ENCODE assay signal across 8 mouse cellular contexts in genomic region chr8:120285033-120285432, GRCm38 (mm10). TPM values are rescaled to one million over a fixed set of nuclear protein-coding genes. Genes with fewer than 3 reads are reported as not detected.
DNase-seq lines count a peak whose midpoint lies in the region; ATAC-seq and TF ChIP-seq lines count a peak whose summit lies in the region.

No protein-coding gene starts in this region.

- H3K27ac ChIP-seq in heart, embryonic 10.5 days = peak overlapping the region; percentile 66
- H3K27ac ChIP-seq in forebrain, embryonic 15.5 days (replicated peaks) = peak overlapping the region; percentile 68
- H3K27ac ChIP-seq in limb, embryonic 14.5 days (replicated peaks; ENCODE audit: low read depth, low read length) = 0 out of 2 replicates have a peak overlapping the region, but pooled peaks have one; percentile 48
- peak overlapping the region; percentile 67 for H3K27ac ChIP-seq in midbrain, embryonic 14.5 days (replicated peaks; ENCODE audit: low read depth, low read length)

- WGBS in heart, embryonic 10.5 days = 43% methylated on average over 3 of the region's 3 CpGs
- WGBS in forebrain, embryonic 15.5 days = 45% methylated on average over 3 of the region's 3 CpGs
- WGBS in limb, embryonic 14.5 days = 26% methylated on average over 3 of the region's 3 CpGs
- 40% methylated on average over 3 of the region's 3 CpGs for WGBS in midbrain, embryonic 14.5 days

- no peak for ATAC-seq in forebrain, embryonic 15.5 days (replicated peaks)
- peak; percentile 48; the same call in 1 of the 2 replicates for ATAC-seq in limb, embryonic 14.5 days (ENCODE audit: low FRiP score, low read depth)
- no peak for ATAC-seq in midbrain, embryonic 14.5 days (ENCODE audit: low FRiP score, low TSS enrichment)

- H3K4me3 ChIP-seq in heart, embryonic 10.5 days = no peak overlapping the region
- no peak overlapping the region for H3K4me3 ChIP-seq in forebrain, embryonic 15.5 days
- no peak overlapping the region for H3K4me3 ChIP-seq in limb, embryonic 14.5 days (replicated peaks; ENCODE audit: low read length)
- H3K4me3 ChIP-seq in midbrain, embryonic 14.5 days (replicated peaks; ENCODE audit: low read depth, low read length) = no peak overlapping the region

- H3K27me3 ChIP-seq in heart, embryonic 10.5 days (ENCODE audit: insufficient read depth, poor library complexity, severe bottlenecking) = peaks cover 6% of the 10 kb centered on the region; the same call in 1 of the 2 replicates
- no peaks in the 10 kb centered on the region for H3K27me3 ChIP-seq in forebrain, embryonic 15.5 days
- H3K27me3 ChIP-seq in limb, embryonic 14.5 days (ENCODE audit: control insufficient read depth, insufficient read depth, low read length) = no peaks in the 10 kb centered on the region
- H3K27me3 ChIP-seq in midbrain, embryonic 14.5 days (ENCODE audit: control insufficient read depth, insufficient read depth, low read length) = no peaks in the 10 kb centered on the region

- no peak for TF ChIP-seq POLR2A in limb, embryonic 14.5 days (IDR thresholded peaks at IDR 0.05; ENCODE audit: borderline replicate concordance, extremely low read depth, insufficient read depth, insufficient read length)

- H3K9ac ChIP-seq in forebrain, embryonic 15.5 days (replicated peaks) = no peak overlapping the region
- H3K9ac ChIP-seq in limb, embryonic 14.5 days (ENCODE audit: low read depth, low read length, severe bottlenecking) = no peak overlapping the region
- H3K9ac ChIP-seq in midbrain, embryonic 14.5 days (replicated peaks; ENCODE audit: low read length) = peak overlapping the region; percentile 26; the same call in 1 of the 2 replicates

- H3K9me3 ChIP-seq in heart, embryonic 10.5 days = no peaks in the 10 kb centered on the region
- no peaks in the 10 kb centered on the region for H3K9me3 ChIP-seq in forebrain, embryonic 15.5 days
- H3K9me3 ChIP-seq in limb, embryonic 14.5 days (ENCODE audit: control insufficient read depth, low read length) = no peaks in the 10 kb centered on the region
- no peaks in the 10 kb centered on the region for H3K9me3 ChIP-seq in midbrain, embryonic 14.5 days (ENCODE audit: control insufficient read depth, low read length)

- no peak overlapping the region for H3K4me2 ChIP-seq in forebrain, embryonic 15.5 days (replicated peaks)
- no peak overlapping the region; the same call in 1 of the 2 replicates for H3K4me2 ChIP-seq in limb, embryonic 14.5 days (replicated peaks; ENCODE audit: low read depth, low read length, severe bottlenecking)
- no peak overlapping the region for H3K4me2 ChIP-seq in midbrain, embryonic 14.5 days (ENCODE audit: low read length)

- DNase-seq in heart, embryonic 10.5 days (ENCODE audit: low spot score) = no peak
- DNase-seq in heart, adult 9 months (ENCODE audit: low spot score in 2 of 2) = no peak
- DNase-seq in limb, embryonic 14.5 days (ENCODE audit: low spot score) = peak; percentile 67
- DNase-seq in midbrain, embryonic 14.5 days = no peak
- no peak for DNase-seq in B cell, adult 2 months
- DNase-seq in T-cell, adult 2 months (ENCODE audit: low spot score) = no peak
- no peak for DNase-seq in layer of hippocampus, adult 18-20 months (ENCODE audit: low spot score in 2 of 2)

- peaks cover 90% of the 10 kb centered on the region for H3K4me1 ChIP-seq in heart, embryonic 10.5 days
- peaks cover 66% of the 10 kb centered on the region for H3K4me1 ChIP-seq in forebrain, embryonic 15.5 days
- H3K4me1 ChIP-seq in limb, embryonic 14.5 days (ENCODE audit: control insufficient read depth, insufficient read depth, low read length) = peaks cover 84% of the 10 kb centered on the region
- H3K4me1 ChIP-seq in midbrain, embryonic 14.5 days (ENCODE audit: control insufficient read depth, insufficient read depth, low read length) = peaks cover 59% of the 10 kb centered on the region

- H3K36me3 ChIP-seq in heart, embryonic 10.5 days = no peaks in the 10 kb centered on the region
- H3K36me3 ChIP-seq in forebrain, embryonic 15.5 days = no peaks in the 10 kb centered on the region
- H3K36me3 ChIP-seq in limb, embryonic 14.5 days (ENCODE audit: control insufficient read depth, insufficient read depth, low read length) = no peaks in the 10 kb centered on the region
- H3K36me3 ChIP-seq in midbrain, embryonic 14.5 days (ENCODE audit: control insufficient read depth, insufficient read depth, low read length) = no peaks in the 10 kb centered on the region

RNA-seq across cellular contexts. Expression of gene Gse1, which starts 56.8 kb away (rescaled TPM):
- polyA plus RNA-seq in heart, embryonic 10.5 days (2016; fragmentation: Nextera tagmentation; extraction: Ambion mirVana) = 12.2 and 13.7 TPM in 2 replicates
- polyA plus RNA-seq in forebrain, embryonic 15.5 days (2015; fragmentation: Nextera tagmentation; extraction: Ambion mirVana) = 31.3 and 32.7 TPM in 2 replicates
- polyA plus RNA-seq in limb, embryonic 14.5 days (2012; rRNA removed) = 32.6 and 43.9 TPM in 2 replicates
- polyA plus RNA-seq in limb, embryonic 14.5 days (2014; fragmentation: Nextera tagmentation; extraction: Ambion mirVana) = 10.2 and 10.3 TPM in 2 replicates
- 28.6 and 29.0 TPM in 2 replicates for polyA plus RNA-seq in midbrain, embryonic 14.5 days (2014; fragmentation: Nextera tagmentation; extraction: Ambion mirVana)
- 100 to 1,000 TPM; 142 to 146 TPM for total RNA-seq in layer of hippocampus, adult 18-20 months (2021)
